Comparison of ENCODE assay signal across 16 mouse cellular contexts in genomic region chr9:57937651-57938050, GRCm38 (mm10). TPM values are rescaled to one million over a fixed set of nuclear protein-coding genes. Genes with fewer than 3 reads are reported as not detected.
A peak's percentile ranks its signal among the peaks of the same experiment; 100 is the strongest.
DNase-seq lines count a peak whose midpoint lies in the region; ATAC-seq and TF ChIP-seq lines count a peak whose summit lies in the region.
"Had no signal": no experiment of that assay in that cellular context is flagged by ENCODE, and none has a peak within 500 bp of the region (broad histone marks: within the 10 kb centered on the region; RNA-seq: fewer than 3 reads in every experiment).

No protein-coding gene starts in this region.

- 33% methylated on average over 6 of the region's 6 CpGs for WGBS in forebrain, postnatal 0 days
- WGBS in forebrain, embryonic 10.5 days: 56% methylated on average over 6 of the region's 6 CpGs
- 47% methylated on average over 6 of the region's 6 CpGs for WGBS in liver, embryonic 12.5 days (ENCODE audit: insufficient replicate concordance)

- peaks cover 38% of the 10 kb centered on the region for H3K79me2 ChIP-seq in C2C12 (ENCODE audit: control insufficient read depth, insufficient read depth)

- H3ac ChIP-seq in C2C12 (ENCODE audit: control insufficient read depth, insufficient read length, low read depth): peak overlapping the region; percentile 25

- H3K4me2 ChIP-seq in forebrain, postnatal 0 days (ENCODE audit: low read depth): no peak overlapping the region
- no peak overlapping the region for H3K4me2 ChIP-seq in liver, embryonic 12.5 days
- H3K4me2 ChIP-seq: kidney, embryonic 15.5 days; lung, embryonic 14.5 days had no signal

- intact Hi-C loops in heart, postnatal 25 days (cut with DNase I): loop anchor here (5.0 kb wide), 2 partner anchors 35 to 75 kb away; no protein-coding TSS in a partner anchor

- H3K27ac ChIP-seq in forebrain, postnatal 0 days (ENCODE audit: low read depth, low read length): no peak overlapping the region
- H3K27ac ChIP-seq in forebrain, embryonic 10.5 days: no peak overlapping the region
- H3K27ac ChIP-seq in liver, embryonic 12.5 days: no peak overlapping the region
- H3K27ac ChIP-seq: kidney, embryonic 15.5 days had no signal

- no peak for TF ChIP-seq CTCF in forebrain, postnatal 0 days (IDR thresholded peaks at IDR 0.05; ENCODE audit: low read depth)
- TF ChIP-seq CTCF in C2C12 (IDR thresholded peaks at IDR 0.05; ENCODE audit: control insufficient read depth, insufficient read depth, insufficient read length): no peak
- no peak for TF ChIP-seq CTCF in brain, embryonic 14.5 days (IDR thresholded peaks at IDR 0.05; ENCODE audit: borderline replicate concordance, extremely low read depth, insufficient read depth, insufficient read length)

- no peak for TF ChIP-seq POLR2A in brain, embryonic 14.5 days (IDR thresholded peaks at IDR 0.05; ENCODE audit: borderline replicate concordance, extremely low read depth, insufficient read depth, insufficient read length, poor library complexity, severe bottlenecking)

- no peaks in the 10 kb centered on the region for H3K9me3 ChIP-seq in forebrain, postnatal 0 days (ENCODE audit: low read length)
- no peaks in the 10 kb centered on the region for H3K9me3 ChIP-seq in forebrain, embryonic 10.5 days
- H3K9me3 ChIP-seq in liver, embryonic 12.5 days (replicated peaks): no peaks in the 10 kb centered on the region
- H3K9me3 ChIP-seq: kidney, embryonic 15.5 days had no signal

- H3K4me1 ChIP-seq in forebrain, postnatal 0 days (ENCODE audit: insufficient read depth): peaks cover 19% of the 10 kb centered on the region
- peaks cover 35% of the 10 kb centered on the region for H3K4me1 ChIP-seq in forebrain, embryonic 10.5 days
- peaks cover 13% of the 10 kb centered on the region; the same call in 1 of the 2 replicates for H3K4me1 ChIP-seq in liver, embryonic 12.5 days

- H3K27me3 ChIP-seq in forebrain, postnatal 0 days (ENCODE audit: insufficient read depth, low read length): no peaks in the 10 kb centered on the region
- H3K27me3 ChIP-seq in forebrain, embryonic 10.5 days (ENCODE audit: poor library complexity, severe bottlenecking): peaks cover 67% of the 10 kb centered on the region
- no peaks in the 10 kb centered on the region for H3K27me3 ChIP-seq in C2C12 (ENCODE audit: control insufficient read depth, insufficient read depth, insufficient read length)
- H3K27me3 ChIP-seq in liver, embryonic 12.5 days (replicated peaks): peaks cover 74% of the 10 kb centered on the region

- ATAC-seq in forebrain, postnatal 0 days: no peak
- no peak for ATAC-seq in liver, embryonic 12.5 days
- ATAC-seq: CD4-positive, CD25-positive, alpha-beta regulatory T cell, adult 4 months had no signal

- DNase-seq in forebrain, postnatal 0 days: peak; percentile 28
- no peak for DNase-seq in forebrain, embryonic 10.5 days (ENCODE audit: extremely low spot score, low spot score)
- peak; percentile 56 for DNase-seq in brain, embryonic 14.5 days (ENCODE audit: low read depth)
- DNase-seq in cerebellum, postnatal 14 days: peak; percentile 49 to 73
- no peak for DNase-seq in embryo, embryonic 10.5 days (ENCODE audit: low spot score)
- no peak for DNase-seq in heart, postnatal 25 days (ENCODE audit: low spot score)
- DNase-seq: adrenal gland, postnatal 25 days; gastrocnemius, postnatal 36 days; liver; lung, embryonic 14.5 days; midbrain, embryonic 14.5 days; right cerebral cortex, postnatal 4 days had no signal

- no peak overlapping the region for H3K4me3 ChIP-seq in forebrain, postnatal 0 days (ENCODE audit: low read depth, low read length)
- H3K4me3 ChIP-seq in forebrain, embryonic 10.5 days: no peak overlapping the region
- no peak overlapping the region for H3K4me3 ChIP-seq in C2C12 (ENCODE audit: insufficient read depth, poor library complexity, severe bottlenecking)
- H3K4me3 ChIP-seq in liver, embryonic 12.5 days: no peak overlapping the region
- H3K4me3 ChIP-seq: kidney, embryonic 15.5 days had no signal

- no peak overlapping the region for H3K9ac ChIP-seq in forebrain, postnatal 0 days
- no peak overlapping the region for H3K9ac ChIP-seq in liver, embryonic 12.5 days
- H3K9ac ChIP-seq: kidney, embryonic 15.5 days; lung, embryonic 14.5 days had no signal

- H3K36me3 ChIP-seq in forebrain, postnatal 0 days (ENCODE audit: insufficient read depth): no peaks in the 10 kb centered on the region
- no peaks in the 10 kb centered on the region for H3K36me3 ChIP-seq in forebrain, embryonic 10.5 days (replicated peaks)
- no peaks in the 10 kb centered on the region for H3K36me3 ChIP-seq in C2C12 (ENCODE audit: control insufficient read depth, insufficient read depth)
- H3K36me3 ChIP-seq in liver, embryonic 12.5 days: no peaks in the 10 kb centered on the region
- H3K36me3 ChIP-seq: kidney, embryonic 15.5 days had no signal

- H3K79me3 ChIP-seq in C2C12 (ENCODE audit: low read depth): peaks cover 23% of the 10 kb centered on the region

TF ChIP-seq in C2C12, 6 proteins besides CTCF, POLR2A, EP300 and RAD21:
- no peak for TF ChIP-seq MYOD1 (IDR thresholded peaks at IDR 0.05; ENCODE audit: control insufficient read depth, insufficient read length, low read depth)

RNA-seq across cellular contexts. Expression of gene Sema7a, which starts 2.3 kb away (rescaled TPM):
- 27.2 and 43.0 TPM in 2 replicates for total RNA-seq in forebrain, postnatal 0 days (2014; rRNA removed)
- polyA plus RNA-seq in forebrain, postnatal 0 days (2015; fragmentation: Nextera tagmentation; extraction: Ambion mirVana): 2.4 and 3.2 TPM in 2 replicates
- 0.14 and 0.75 TPM in 2 replicates for polyA plus RNA-seq in forebrain, embryonic 10.5 days (2016; fragmentation: Nextera tagmentation; extraction: Ambion mirVana)
- polyA plus RNA-seq in C2C12 (2012; fragmentation: generic; extraction: Trizol): 53.8 TPM
- polyA plus RNA-seq in brain, embryonic 14.5 days (2012; rRNA removed): 37.9 and 42.7 TPM in 2 replicates
- polyA plus RNA-seq in liver, embryonic 12.5 days (2016; fragmentation: Nextera tagmentation; extraction: Ambion mirVana): not detected in 2 replicates
- total RNA-seq in heart, postnatal 25 days (2021): 10 to 100 TPM; 18.8 to 28.5 TPM
- polyA plus RNA-seq: CD4-positive, CD25-positive, alpha-beta regulatory T cell, adult 4 months had no signal

RNA-seq across cellular contexts. Expression of gene Ubl7, which starts 26.9 kb away (rescaled TPM):
- 81.7 and 92.6 TPM in 2 replicates for total RNA-seq in forebrain, postnatal 0 days (2014; rRNA removed)
- polyA plus RNA-seq in forebrain, postnatal 0 days (2015; fragmentation: Nextera tagmentation; extraction: Ambion mirVana): 152 and 155 TPM in 2 replicates
- polyA plus RNA-seq in forebrain, embryonic 10.5 days (2016; fragmentation: Nextera tagmentation; extraction: Ambion mirVana): 109 and 111 TPM in 2 replicates
- 59.0 TPM for polyA plus RNA-seq in C2C12 (2012; fragmentation: generic; extraction: Trizol)
- 125 and 140 TPM in 2 replicates for polyA plus RNA-seq in brain, embryonic 14.5 days (2012; rRNA removed)
- 69.3 and 69.8 TPM in 2 replicates for polyA plus RNA-seq in liver, embryonic 12.5 days (2016; fragmentation: Nextera tagmentation; extraction: Ambion mirVana)
- total RNA-seq in heart, postnatal 25 days (2021): 10 to 100 TPM; 70.8 to 80.1 TPM

Comparison
In these comparisons a context has a peak if more than half of its experiments do, and no peak if none do; other contexts are left out.
1. DNase-seq: peak in forebrain, postnatal 0 days (single experiment), brain, embryonic 14.5 days (single experiment) and cerebellum, postnatal 14 days (2 of 2); none in forebrain, embryonic 10.5 days (single experiment), embryo, embryonic 10.5 days (single experiment) and heart, postnatal 25 days (single experiment).